Mouse (Mus musculus) bone marrow, adult 2 months (tissue): ENCODE data around the gene Rhox8.
"Not testable (repeated sequence)": the region's sequence is repeated elsewhere in the genome, so short reads cannot be mapped to it uniquely, and the experiment has no call there.

Experiments used
- CTCF ChIP-seq: fragments of 200-500 bp; IDR thresholded peaks from 2 replicates; pipeline ENCODE4 v1.5.1; 2011; ENCODE audit warnings: low read length, control low read depth; ENCODE audit not compliant: control insufficient read depth, insufficient read depth
- POLR2A ChIP-seq: fragments of 200-500 bp; IDR thresholded peaks from 2 replicates; pipeline ENCODE4 v1.6.1; 2011; ENCODE audit warnings: low read depth, mild to moderate bottlenecking, control low read depth, low read length, borderline replicate concordance; ENCODE audit not compliant: control insufficient read depth

DNA sequence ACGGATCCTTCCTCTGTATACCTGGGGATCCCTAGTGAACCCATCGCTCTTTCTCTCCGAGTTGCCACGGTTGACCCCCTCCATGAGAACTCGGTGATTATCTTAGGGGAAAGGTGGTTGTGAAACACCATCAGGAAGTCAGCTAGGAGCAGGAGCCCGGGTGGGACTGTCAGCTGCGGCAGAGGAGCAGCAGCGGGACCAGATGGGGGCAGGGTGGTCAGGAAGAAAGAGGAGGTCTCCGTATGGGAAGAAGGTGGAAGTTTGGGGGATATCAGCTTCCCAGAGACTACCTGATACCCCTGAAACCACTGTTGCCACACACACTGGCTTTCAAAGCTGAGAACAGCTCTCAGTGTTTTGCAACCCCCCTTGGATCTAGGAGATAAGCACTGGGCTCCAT, 18.4 kb upstream of the Rhox8 start, which contains the start of gene Rhox7b:
- TF ChIP-seq CTCF, POLR2A: not testable (repeated sequence)
